Mouse (Mus musculus) midbrain, embryonic 14.5 days (tissue): ENCODE measurements around the gene Shroom4. TPM values are rescaled to one million over a fixed set of nuclear protein-coding genes. Genes with fewer than 3 reads are reported as not detected.

ENCODE experiments used
- ATAC-seq: fragments of 200-750 bp; cut with Nextera tagmentation; 2 replicates; pipeline ENCODE4 v1.8.0; 2017; ENCODE audit warnings: moderate number of reproducible peaks, moderate library complexity; ENCODE audit not compliant: low FRiP score, low TSS enrichment
- DNase-seq: peaks from one replicate; pipeline ENCODE4 v3.0.0-alpha.2; 2015
- H3K27ac ChIP-seq: fragments of 300-500 bp; sonication (generic); replicated peaks from 2 replicates; pipeline ENCODE4 v1.5.1; 2014; ENCODE audit warnings: mild to moderate bottlenecking, low read depth, low read length, moderate library complexity
- H3K27me3 ChIP-seq: fragments of 300-500 bp; sonication (generic); 2 replicates; pipeline ENCODE4 v1.6.1; 2014; ENCODE audit warnings: low read length, control low read depth, mixed read lengths; ENCODE audit not compliant: control insufficient read depth, insufficient read depth
- H3K36me3 ChIP-seq: fragments of 300-500 bp; sonication (generic); 2 replicates; pipeline ENCODE4 v1.6.1; 2014; ENCODE audit warnings: low read length, control low read depth; ENCODE audit not compliant: control insufficient read depth, insufficient read depth
- H3K4me1 ChIP-seq: fragments of 300-500 bp; sonication (generic); 2 replicates; pipeline ENCODE4 v1.6.1; 2014; ENCODE audit warnings: mild to moderate bottlenecking, antibody characterized with exemption, low read length, control low read depth; ENCODE audit not compliant: control insufficient read depth, insufficient read depth
- H3K4me2 ChIP-seq: fragments of 300-500 bp; sonication (generic); 2 replicates; pipeline ENCODE4 v1.6.1; 2014; ENCODE audit warnings: mild to moderate bottlenecking, low read length, moderate library complexity
- H3K4me3 ChIP-seq: fragments of 300-500 bp; sonication (generic); replicated peaks from 2 replicates; pipeline ENCODE4 v1.5.1; 2014; ENCODE audit warnings: low read depth, low read length
- H3K9ac ChIP-seq: fragments of 300-500 bp; sonication (generic); replicated peaks from 2 replicates; pipeline ENCODE4 v1.6.1; 2014; ENCODE audit warnings: mild to moderate bottlenecking, low read length, moderate library complexity
- H3K9me3 ChIP-seq: fragments of 300-500 bp; sonication (generic); 2 replicates; pipeline ENCODE4 v1.6.1; 2016; ENCODE audit warnings: low read length, control low read depth, mixed read lengths; ENCODE audit not compliant: control insufficient read depth
- WGBS: fragments of 180-500 bp; shearing (Covaris S2); extraction: QIAGEN DNeasy Blood & Tissue Kit; methylation state at CpG from one replicate; pipeline ENCODE4 v1.1.7; 2014; 5-methylcytosine and 5-hydroxymethylcytosine counted together
- polyA plus RNA-seq: library from polyadenylated mRNA; unstranded; fragments of >200 nt; fragmentation: Nextera tagmentation; extraction: Ambion mirVana; gene quantifications from 2 replicates; pipeline ENCODE4 v1.2.1, GENCODE M21; 2014

Shroom4 gene
- polyA plus RNA-seq, 1 experiment from 2014 or later: 2.8 TPM

DNA sequence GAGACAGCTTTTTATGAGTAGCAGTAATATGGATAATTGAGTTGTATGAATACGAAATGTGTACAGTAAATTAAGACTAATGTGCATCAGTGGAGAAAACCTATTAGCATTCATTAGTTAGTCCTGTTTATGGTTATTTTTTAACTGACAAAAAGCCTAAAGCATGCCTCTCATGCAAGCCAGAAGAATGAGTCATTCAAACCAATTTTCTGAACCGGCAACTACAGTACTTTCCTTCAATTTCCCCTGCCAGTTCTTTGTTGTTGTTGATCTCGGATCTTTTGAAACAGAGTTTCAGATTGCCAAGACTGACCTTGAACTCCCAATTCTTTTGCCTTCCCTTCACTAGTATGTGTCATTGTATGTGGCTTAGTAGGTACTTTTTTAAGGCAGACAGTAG, 117.6 kb downstream of the Shroom4 start:
- no peaks in the 10 kb centered on the region for H3K4me1 ChIP-seq
- no peak overlapping the region for H3K4me2 ChIP-seq
- H3K27me3 ChIP-seq: no peaks in the 10 kb centered on the region
- H3K9ac ChIP-seq: no peak overlapping the region
- WGBS: 83% methylated on average over 3 of the region's 3 CpGs
- H3K9me3 ChIP-seq: no peaks in the 10 kb centered on the region
- no peak for ATAC-seq
- no peak overlapping the region for H3K4me3 ChIP-seq
- DNase-seq: no peak
- no peak overlapping the region for H3K27ac ChIP-seq
- H3K36me3 ChIP-seq: no peaks in the 10 kb centered on the region

DNA sequence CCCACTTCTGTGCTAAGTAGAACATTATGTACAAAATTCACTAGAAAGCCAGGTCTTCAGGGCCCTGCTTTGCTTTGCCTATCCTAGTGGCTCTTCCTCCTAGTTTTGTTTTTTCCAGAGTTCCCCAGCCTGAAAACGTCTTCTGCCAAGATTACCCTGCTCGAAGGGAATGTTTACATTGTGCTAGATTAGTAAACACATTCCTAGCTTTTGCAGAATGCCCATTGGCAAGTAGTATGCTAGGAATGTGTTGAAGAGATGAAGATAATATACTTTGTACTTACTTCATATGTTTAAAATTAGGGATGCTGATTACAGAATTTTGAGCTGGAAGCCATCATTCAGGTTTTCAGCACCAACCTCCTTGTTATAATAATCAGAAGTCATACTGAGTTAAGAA, 118.8 kb downstream of the Shroom4 start:
- no peaks in the 10 kb centered on the region for H3K36me3 ChIP-seq

DNA sequence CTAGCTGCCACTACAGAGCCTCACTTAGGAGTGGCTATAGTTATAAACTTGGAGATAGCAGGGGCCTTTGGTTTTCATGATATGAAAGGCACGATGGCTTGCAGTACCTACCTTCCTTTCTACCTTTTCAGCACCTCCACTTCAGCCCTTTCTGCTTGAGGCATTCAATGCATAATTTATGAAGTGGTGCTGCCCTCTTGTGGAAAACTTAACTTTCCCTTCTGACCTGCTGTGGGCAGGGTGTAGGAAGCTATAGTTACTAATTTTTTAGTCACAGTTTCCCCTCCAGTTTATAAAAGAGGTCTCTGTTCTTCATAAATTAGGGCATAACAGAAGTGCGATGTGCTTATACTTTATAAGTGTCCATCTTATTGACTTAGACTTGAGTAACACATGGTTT, 123.3 kb downstream of the Shroom4 start:
- Histone ChIP-seq H3K9ac (no peak overlapping the region), H3K4me1 (no peaks in the 10 kb centered on the region), H3K36me3 (no peaks in the 10 kb centered on the region), H3K4me3 (no peak overlapping the region), H3K4me2 (no peak overlapping the region), H3K9me3 (no peaks in the 10 kb centered on the region), H3K27me3 (no peaks in the 10 kb centered on the region), H3K27ac (no peak overlapping the region)
- DNase-seq (peak; percentile 41), ATAC-seq (no peak)
- 79% methylated on average over 2 of the region's 2 CpGs for WGBS

More for the DNA sequence above, 118.8 kb downstream of the Shroom4 start:
- Histone ChIP-seq H3K27ac (no peak overlapping the region), H3K4me3 (no peak overlapping the region), H3K4me1 (no peaks in the 10 kb centered on the region), H3K27me3 (no peaks in the 10 kb centered on the region), H3K9ac (no peak overlapping the region), H3K4me2 (no peak overlapping the region), H3K9me3 (no peaks in the 10 kb centered on the region)
- ATAC-seq: no peak
- WGBS: 68% methylated on average over 2 of the region's 2 CpGs
- no peak for DNase-seq

GRCm38 (mm10) chrX:6536636-6537035, 137.0 kb downstream of the Shroom4 start:
- Histone ChIP-seq H3K4me2 (no peak overlapping the region), H3K4me3 (no peak overlapping the region), H3K9me3 (no peaks in the 10 kb centered on the region), H3K9ac (no peak overlapping the region), H3K36me3 (no peaks in the 10 kb centered on the region), H3K27ac (no peak overlapping the region), H3K4me1 (no peaks in the 10 kb centered on the region), H3K27me3 (no peaks in the 10 kb centered on the region)
- ATAC-seq (no peak), DNase-seq (no peak)
- 86% methylated on average over 2 of the region's 2 CpGs for WGBS

DNA sequence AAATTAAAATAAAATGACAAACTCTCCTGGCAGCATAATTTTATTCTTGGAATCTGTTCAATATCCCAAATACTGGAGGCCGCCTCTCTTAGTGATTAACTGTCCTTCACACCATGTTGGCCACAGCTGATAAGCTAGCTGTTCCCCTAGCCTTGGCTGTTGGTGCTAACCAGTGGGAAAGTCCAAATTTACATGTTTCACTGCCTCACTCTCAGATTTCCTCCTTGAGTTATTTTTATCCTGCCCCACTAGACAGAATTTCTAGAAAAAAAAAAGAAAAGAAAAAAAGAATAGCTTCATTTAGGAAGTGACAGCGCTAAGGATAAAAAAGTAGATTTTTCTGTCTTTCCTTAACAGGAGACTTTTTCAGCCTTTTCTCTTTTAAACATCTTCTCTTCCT, 138.0 kb downstream of the Shroom4 start:
- whole genome bisulfite sequencing: 81% methylated on average over 2 of the region's 2 CpGs
- H3K4me2 ChIP-seq: no peak overlapping the region
- no peak overlapping the region for H3K27ac ChIP-seq
- no peak overlapping the region for H3K9ac ChIP-seq
- no peaks in the 10 kb centered on the region for H3K36me3 ChIP-seq
- no peaks in the 10 kb centered on the region for H3K27me3 ChIP-seq
- no peak overlapping the region for H3K4me3 ChIP-seq
- no peaks in the 10 kb centered on the region for H3K4me1 ChIP-seq
- ATAC-seq (no peak), DNase-seq (no peak)
- H3K9me3 ChIP-seq: no peaks in the 10 kb centered on the region

GRCm38 (mm10) chrX:6565066-6565465, 165.4 kb downstream of the Shroom4 start:
- no peaks in the 10 kb centered on the region for H3K27me3 ChIP-seq
- H3K9me3 ChIP-seq: no peaks in the 10 kb centered on the region
- no peak overlapping the region for H3K9ac ChIP-seq
- H3K4me3 ChIP-seq: no peak overlapping the region
- no peak overlapping the region for H3K27ac ChIP-seq
- no peak for DNase-seq
- no peaks in the 10 kb centered on the region for H3K4me1 ChIP-seq
- no peaks in the 10 kb centered on the region for H3K36me3 ChIP-seq
- WGBS: 84% methylated on average over 1 of the region's 1 CpGs
- H3K4me2 ChIP-seq: no peak overlapping the region
- ATAC-seq: no peak

DNA sequence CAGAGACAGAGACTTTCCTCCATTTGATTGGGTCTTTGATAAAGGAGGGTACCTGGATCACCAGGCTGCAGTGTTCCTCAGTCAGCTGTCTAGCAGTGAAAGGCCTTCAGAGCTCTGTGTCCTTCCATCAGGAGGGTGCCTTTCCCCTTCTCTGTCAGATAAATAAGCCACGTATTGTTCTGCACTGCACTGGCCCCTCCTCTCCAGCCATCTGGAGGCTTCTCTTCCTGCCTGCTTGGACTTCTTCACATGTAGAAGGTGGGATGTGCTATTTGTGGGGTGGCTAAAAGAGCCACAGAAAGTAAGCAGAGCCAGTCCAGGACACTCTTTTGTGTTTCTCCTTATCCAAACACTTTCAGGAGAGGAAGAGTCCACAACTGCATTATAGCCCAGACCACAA, 174.9 kb downstream of the Shroom4 start:
- no peak overlapping the region for H3K4me3 ChIP-seq
- H3K27me3 ChIP-seq: no peaks in the 10 kb centered on the region
- WGBS: 31% methylated on average over 1 of the region's 1 CpGs
- H3K27ac ChIP-seq: no peak overlapping the region
- no peak overlapping the region for H3K4me2 ChIP-seq
- H3K9me3 ChIP-seq: no peaks in the 10 kb centered on the region
- ATAC-seq (no peak), DNase-seq (no peak)
- H3K4me1 ChIP-seq: no peaks in the 10 kb centered on the region
- H3K36me3 ChIP-seq: no peaks in the 10 kb centered on the region
- H3K9ac ChIP-seq: no peak overlapping the region

GRCm38 (mm10) chrX:6577001-6577400, 177.3 kb downstream of the Shroom4 start:
- no peak for DNase-seq
- H3K36me3 ChIP-seq: no peaks in the 10 kb centered on the region
- no peak overlapping the region for H3K4me2 ChIP-seq
- H3K27ac ChIP-seq: no peak overlapping the region
- no peak overlapping the region for H3K4me3 ChIP-seq
- no peaks in the 10 kb centered on the region for H3K4me1 ChIP-seq
- no peak overlapping the region for H3K9ac ChIP-seq
- WGBS: 53% methylated on average over 7 of the region's 7 CpGs
- no peaks in the 10 kb centered on the region for H3K27me3 ChIP-seq
- ATAC-seq: no peak
- no peaks in the 10 kb centered on the region for H3K9me3 ChIP-seq

- no peak overlapping the region for H3K4me3 ChIP-seq
- ATAC-seq (no peak), DNase-seq (no peak)
- no peaks in the 10 kb centered on the region for H3K36me3 ChIP-seq
- H3K9me3 ChIP-seq: no peaks in the 10 kb centered on the region
- no peaks in the 10 kb centered on the region for H3K27me3 ChIP-seq
- no peak overlapping the region for H3K9ac ChIP-seq
- WGBS: 88% methylated on average over 6 of the region's 6 CpGs
- no peaks in the 10 kb centered on the region for H3K4me1 ChIP-seq
- no peak overlapping the region for H3K4me2 ChIP-seq
- no peak overlapping the region for H3K27ac ChIP-seq
Observed at GRCm38 (mm10) chrX:6580671-6581070, 181.0 kb downstream of the Shroom4 start.
